Mouse (Mus musculus): ENCODE measurements around the gene Sigirr. TPM values are rescaled to one million over a fixed set of nuclear protein-coding genes. Genes with fewer than 3 reads are reported as not detected.

Gene Sigirr
- polyA plus RNA-seq, 1 experiment: 19.8 TPM

- WGBS: 35% methylated on average over 7 of the region's 7 CpGs
- TF ChIP-seq POLR2A (IDR thresholded peaks at IDR 0.05; ENCODE audit: borderline replicate concordance, control insufficient read depth, low read depth, low read length) (no peak), CTCF (IDR thresholded peaks at IDR 0.05; ENCODE audit: control insufficient read depth, insufficient read depth, low read length) (no peak)
- peaks cover 6% of the 10 kb centered on the region for H3K4me1 ChIP-seq (ENCODE audit: control insufficient read depth, insufficient read depth, low read length)
- H3K27ac ChIP-seq (ENCODE audit: control insufficient read depth, insufficient read depth, low read depth, low read length, poor library complexity): no peak overlapping the region
- no peak overlapping the region for H3K4me3 ChIP-seq (replicated peaks; ENCODE audit: control insufficient read depth, low read depth, low read length)
These were observed 37.8 kb downstream of the Sigirr start for GRCm38 (mm10) chr7:141062525-141062924.

GRCm38 (mm10) chr7:141061269-141061692 is 39.1 kb downstream of the Sigirr start:
- H3K4me3 ChIP-seq (replicated peaks; ENCODE audit: control insufficient read depth, low read depth, low read length): no peak overlapping the region
- H3K4me1 ChIP-seq (ENCODE audit: control insufficient read depth, insufficient read depth, low read length): peaks cover 6% of the 10 kb centered on the region
- TF ChIP-seq CTCF (IDR thresholded peaks at IDR 0.05; ENCODE audit: control insufficient read depth, insufficient read depth, low read length): no peak
- no peak for TF ChIP-seq POLR2A (IDR thresholded peaks at IDR 0.05; ENCODE audit: borderline replicate concordance, control insufficient read depth, low read depth, low read length)
- 8% methylated on average over 37 of the region's 37 CpGs for WGBS
- H3K27ac ChIP-seq (ENCODE audit: control insufficient read depth, insufficient read depth, low read depth, low read length, poor library complexity): no peak overlapping the region

GRCm38 (mm10) chr7:141060426-141061242 is 39.7 kb downstream of the Sigirr start, which contains the start of gene B4galnt4:
Gene B4galnt4 (plus strand): TSS chr7:141061104.
- Histone ChIP-seq H3K27ac (ENCODE audit: control insufficient read depth, insufficient read depth, low read depth, low read length, poor library complexity) (no peak within 1 kb of the TSS), H3K4me3 (replicated peaks; ENCODE audit: control insufficient read depth, low read depth, low read length) (no peak within 1 kb of the TSS), H3K4me1 (ENCODE audit: control insufficient read depth, insufficient read depth, low read length) (peaks cover 6% of the 10 kb centered on the region)
- 3% methylated on average over 72 of the region's 72 CpGs for WGBS
- TF ChIP-seq POLR2A (IDR thresholded peaks at IDR 0.05; ENCODE audit: borderline replicate concordance, control insufficient read depth, low read depth, low read length): no peak
- no peak for TF ChIP-seq CTCF (IDR thresholded peaks at IDR 0.05; ENCODE audit: control insufficient read depth, insufficient read depth, low read length)

GRCm38 (mm10) chr7:141059929-141060328 is 40.4 kb downstream of the Sigirr start:
- 69% methylated on average over 2 of the region's 2 CpGs for WGBS
- H3K4me1 ChIP-seq (ENCODE audit: control insufficient read depth, insufficient read depth, low read length): peaks cover 6% of the 10 kb centered on the region
- no peak overlapping the region for H3K27ac ChIP-seq (ENCODE audit: control insufficient read depth, insufficient read depth, low read depth, low read length, poor library complexity)
- H3K4me3 ChIP-seq (replicated peaks; ENCODE audit: control insufficient read depth, low read depth, low read length): no peak overlapping the region
- TF ChIP-seq POLR2A (IDR thresholded peaks at IDR 0.05; ENCODE audit: borderline replicate concordance, control insufficient read depth, low read depth, low read length): no peak
- TF ChIP-seq CTCF (IDR thresholded peaks at IDR 0.05; ENCODE audit: control insufficient read depth, insufficient read depth, low read length): no peak

GRCm38 (mm10) chr7:141058601-141059341 is 41.6 kb downstream of the Sigirr start:
- no peak for TF ChIP-seq POLR2A (IDR thresholded peaks at IDR 0.05; ENCODE audit: borderline replicate concordance, control insufficient read depth, low read depth, low read length)
- TF ChIP-seq CTCF (IDR thresholded peaks at IDR 0.05; ENCODE audit: control insufficient read depth, insufficient read depth, low read length): no peak
- 48% methylated on average over 14 of the region's 14 CpGs for WGBS

GRCm38 (mm10) chr7:141057541-141057940 is 42.8 kb downstream of the Sigirr start:
- Histone ChIP-seq H3K4me3 (replicated peaks; ENCODE audit: control insufficient read depth, low read depth, low read length) (no peak overlapping the region), H3K27ac (ENCODE audit: control insufficient read depth, insufficient read depth, low read depth, low read length, poor library complexity) (no peak overlapping the region; the same call in 1 of the 2 replicates), H3K4me1 (ENCODE audit: control insufficient read depth, insufficient read depth, low read length) (no peaks in the 10 kb centered on the region; the same call in 1 of the 2 replicates)
- TF ChIP-seq CTCF (IDR thresholded peaks at IDR 0.05; ENCODE audit: control insufficient read depth, insufficient read depth, low read length): no peak
- no peak for TF ChIP-seq POLR2A (IDR thresholded peaks at IDR 0.05; ENCODE audit: borderline replicate concordance, control insufficient read depth, low read depth, low read length)
- 87% methylated on average over 1 of the region's 1 CpGs for WGBS

More at GRCm38 (mm10) chr7:141058601-141059341, 41.6 kb downstream of the Sigirr start:
- no peak overlapping the region for H3K27ac ChIP-seq (ENCODE audit: control insufficient read depth, insufficient read depth, low read depth, low read length, poor library complexity)
- H3K4me3 ChIP-seq (replicated peaks; ENCODE audit: control insufficient read depth, low read depth, low read length): no peak overlapping the region
- H3K4me1 ChIP-seq (ENCODE audit: control insufficient read depth, insufficient read depth, low read length): peaks cover 2% of the 10 kb centered on the region; the same call in 1 of the 2 replicates

- Histone ChIP-seq H3K4me1 (ENCODE audit: control insufficient read depth, insufficient read depth, low read length) (no peaks in the 10 kb centered on the region; the same call in 1 of the 2 replicates), H3K27ac (ENCODE audit: control insufficient read depth, insufficient read depth, low read depth, low read length, poor library complexity) (no peak overlapping the region; the same call in 1 of the 2 replicates), H3K4me3 (replicated peaks; ENCODE audit: control insufficient read depth, low read depth, low read length) (no peak overlapping the region)
- whole genome bisulfite sequencing: 56% methylated on average over 6 of the region's 6 CpGs
- no peak for TF ChIP-seq POLR2A (IDR thresholded peaks at IDR 0.05; ENCODE audit: borderline replicate concordance, control insufficient read depth, low read depth, low read length)
- TF ChIP-seq CTCF (IDR thresholded peaks at IDR 0.05; ENCODE audit: control insufficient read depth, insufficient read depth, low read length): no peak
These were observed 43.4 kb downstream of the Sigirr start for GRCm38 (mm10) chr7:141056976-141057375.

- Histone ChIP-seq H3K4me1 (ENCODE audit: control insufficient read depth, insufficient read depth, low read length) (no peaks in the 10 kb centered on the region; the same call in 1 of the 2 replicates), H3K27ac (ENCODE audit: control insufficient read depth, insufficient read depth, low read depth, low read length, poor library complexity) (no peak overlapping the region), H3K4me3 (replicated peaks; ENCODE audit: control insufficient read depth, low read depth, low read length) (no peak overlapping the region)
- 83% methylated on average over 4 of the region's 4 CpGs for WGBS
- no peak for TF ChIP-seq POLR2A (IDR thresholded peaks at IDR 0.05; ENCODE audit: borderline replicate concordance, control insufficient read depth, low read depth, low read length)
- no peak for TF ChIP-seq CTCF (IDR thresholded peaks at IDR 0.05; ENCODE audit: control insufficient read depth, insufficient read depth, low read length)
These were observed 44.6 kb downstream of the Sigirr start for GRCm38 (mm10) chr7:141055785-141056184.
